Mouse (Mus musculus) heart, postnatal 25 days (tissue): Measurements from ENCODE around the gene Tnfaip8l3. TPM values are rescaled to one million over a fixed set of nuclear protein-coding genes. Genes with fewer than 3 reads are reported as not detected.
"Not testable (repeated sequence)": the region's sequence is repeated elsewhere in the genome, so short reads cannot be mapped to it uniquely, and the experiment has no call there.

Source experiments
- DNase-seq: peaks from one replicate; pipeline ENCODE4 v3.0.0; 2022; ENCODE audit warnings: low spot score
- intact Hi-C: fragments of 180-260 bp; cut with DNase I; formaldehyde crosslinking; loops from one replicate; pipeline ENCODE4 v1.15.1; 2025
- total RNA-seq, 2 experiments: library from RNA; stranded (reverse); gene quantifications; 2 replicates each; pipeline ENCODE4 v1.2.3; 2021

The Tnfaip8l3 gene
- total RNA-seq, 2 experiments from 2014 or later = 0.18 to 0.28 TPM

GRCm38 (mm10) chr9:53994528-53994927, 73.7 kb downstream of the Tnfaip8l3 start:
- intact Hi-C loops = loop anchor here (5.0 kb wide), 3 partner anchors 167 to 343 kb away; no protein-coding TSS in a partner anchor
- DNase-seq = no peak

GRCm38 (mm10) chr9:53992567-53992966, 75.6 kb downstream of the Tnfaip8l3 start:
- not testable (repeated sequence) for DNase-seq
- intact Hi-C loops = loop anchor here (5.0 kb wide), 3 partner anchors 165 to 345 kb away; no protein-coding TSS in a partner anchor

- intact Hi-C loops = loop anchor here (1.0 to 5.0 kb wide), 4 partner anchors 121 to 346 kb away; no protein-coding TSS in a partner anchor
- DNase-seq = no peak
Measured at GRCm38 (mm10) chr9:53990921-53991320, 77.3 kb downstream of the Tnfaip8l3 start.

GRCm38 (mm10) chr9:53986972-53987371, 81.2 kb downstream of the Tnfaip8l3 start:
- no peak for DNase-seq

GRCm38 (mm10) chr9:53984868-53985267, 83.3 kb downstream of the Tnfaip8l3 start:
- intact Hi-C loops = no loop called here
- no peak for DNase-seq

More at GRCm38 (mm10) chr9:53986972-53987371, 81.2 kb downstream of the Tnfaip8l3 start:
- intact Hi-C loops = no loop called here

- DNase-seq = no peak
- intact Hi-C loops = no loop called here
Measured at GRCm38 (mm10) chr9:53975122-53975518, 93.1 kb downstream of the Tnfaip8l3 start, which contains the start of gene Elmod1. TSS of gene Elmod1 (minus strand) at chr9:53975301.

- intact Hi-C loops = no loop called here
- DNase-seq = no peak
Measured at GRCm38 (mm10) chr9:53974328-53975121, 93.7 kb downstream of the Tnfaip8l3 start.

GRCm38 (mm10) chr9:53973929-53974327, 94.3 kb downstream of the Tnfaip8l3 start:
- no peak for DNase-seq
- intact Hi-C loops = no loop called here

Other genes with a start within 250 kb of the Tnfaip8l3 start
- gene Sln, start 218.2 kb downstream of the Tnfaip8l3 start, total RNA-seq = 10 to 100 TPM; 76.0 to 99.3 TPM
- gene Elmod1, start 93.1 kb downstream of the Tnfaip8l3 start, total RNA-seq = under 1 TPM; 0.10 to 0.22 TPM
- gene Cyp19a1, start 199.7 kb upstream of the Tnfaip8l3 start, total RNA-seq = not detected
- under 1 TPM; 0.06 to 0.08 TPM for gene Gldn, start 218.1 kb upstream of the Tnfaip8l3 start, total RNA-seq